Mouse (Mus musculus) cerebellum, adult 2 months (tissue): ENCODE results near the gene Bspry.

ENCODE experiments used
- CTCF ChIP-seq: fragments of 200-500 bp; IDR thresholded peaks from 2 replicates; pipeline ENCODE4 v1.5.1; 2011; ENCODE audit warnings: low read depth, mild to moderate bottlenecking, control low read depth, low read length, moderate library complexity, borderline replicate concordance; ENCODE audit not compliant: insufficient read depth
- POLR2A ChIP-seq: fragments of 200-500 bp; IDR thresholded peaks from 2 replicates; pipeline ENCODE4 v1.6.1; 2011; ENCODE audit warnings: low read length, control low read depth, borderline replicate concordance; ENCODE audit not compliant: insufficient read depth

- no peak for TF ChIP-seq CTCF
- no peak for TF ChIP-seq POLR2A
Measured at GRCm38 (mm10) chr4:62526256-62526655, 46.4 kb downstream of the Bspry start.
